In genomic region chr3:79628561-79629415, GRCm38 (mm10) we compare ENCODE assay signal across 8 mouse cellular contexts. TPM values are rescaled to one million over a fixed set of nuclear protein-coding genes. Genes with fewer than 3 reads are reported as not detected.
DNase-seq lines count a peak whose midpoint lies in the region; ATAC-seq and TF ChIP-seq lines count a peak whose summit lies in the region.

Gene 4930579G24Rik, plus strand, starts transcription at chr3:79629079.

- DNase-seq in 416B (ENCODE audit: low read depth) = peak; percentile 100
- peak; percentile 97 for DNase-seq in heart, adult 8-10 months (ENCODE audit: low spot score)
- peak; percentile 99 for DNase-seq in kidney, adult 9 months
- peak; percentile 99 for DNase-seq in limb, embryonic 14.5 days (ENCODE audit: low spot score)
- peak; percentile 100 for DNase-seq in midbrain, postnatal 0 days (ENCODE audit: low spot score)
- DNase-seq in spleen, postnatal 14 days (ENCODE audit: low spot score in 2 of 2) = peak; percentile 85 to 87

- TF ChIP-seq CTCF in bone marrow, adult 2 months (IDR thresholded peaks at IDR 0.05; ENCODE audit: control insufficient read depth, insufficient read depth, low read length) = no peak
- TF ChIP-seq CTCF in midbrain, postnatal 0 days (IDR thresholded peaks at IDR 0.05) = no peak

- TF ChIP-seq POLR2A in bone marrow, adult 2 months (IDR thresholded peaks at IDR 0.05; ENCODE audit: borderline replicate concordance, control insufficient read depth, low read depth, low read length) = peak; percentile 87
- peak; percentile 72; the same call in 1 of the 2 replicates for TF ChIP-seq POLR2A in limb, embryonic 14.5 days (IDR thresholded peaks at IDR 0.05; ENCODE audit: borderline replicate concordance, extremely low read depth, insufficient read depth, insufficient read length)

- H3K9me3 ChIP-seq in embryonic facial prominence, embryonic 15.5 days (replicated peaks) = 0 out of 2 replicates have a peak, but pooled peaks cover 5% of the 10 kb centered on the region
- 0 out of 2 replicates have a peak, but pooled peaks cover 2% of the 10 kb centered on the region for H3K9me3 ChIP-seq in limb, embryonic 14.5 days (ENCODE audit: control insufficient read depth, low read length)
- no peaks in the 10 kb centered on the region for H3K9me3 ChIP-seq in midbrain, postnatal 0 days (ENCODE audit: low read length)

- H3K4me2 ChIP-seq in embryonic facial prominence, embryonic 15.5 days (replicated peaks) = peak within 1 kb of the TSS; percentile 75
- H3K4me2 ChIP-seq in limb, embryonic 14.5 days (replicated peaks; ENCODE audit: low read depth, low read length, severe bottlenecking) = peak within 1 kb of the TSS; percentile 87
- H3K4me2 ChIP-seq in midbrain, postnatal 0 days (ENCODE audit: low read depth, low read length, poor library complexity, severe bottlenecking) = peak within 1 kb of the TSS; percentile 78

- WGBS in bone marrow, adult 2 months = under 1% methylated on average over 60 of the region's 60 CpGs
- WGBS in embryonic facial prominence, embryonic 15.5 days = under 1% methylated on average over 60 of the region's 60 CpGs
- WGBS in limb, embryonic 14.5 days = under 1% methylated on average over 58 of the region's 60 CpGs
- WGBS in midbrain, postnatal 0 days = under 1% methylated on average over 59 of the region's 60 CpGs

- H3K27ac ChIP-seq in bone marrow, adult 2 months (ENCODE audit: control insufficient read depth, insufficient read depth, low read depth, low read length, poor library complexity) = peak within 1 kb of the TSS; percentile 60
- peak within 1 kb of the TSS; percentile 90 for H3K27ac ChIP-seq in embryonic facial prominence, embryonic 15.5 days (replicated peaks)
- peak within 1 kb of the TSS; percentile 69 for H3K27ac ChIP-seq in limb, embryonic 14.5 days (replicated peaks; ENCODE audit: low read depth, low read length)
- peak within 1 kb of the TSS; percentile 63 for H3K27ac ChIP-seq in midbrain, postnatal 0 days (ENCODE audit: low read depth, low read length)

- ATAC-seq in embryonic facial prominence, embryonic 15.5 days (ENCODE audit: insufficient number of reproducible peaks, low FRiP score, low TSS enrichment, low read depth) = peak; percentile 99
- peak; percentile 99 for ATAC-seq in limb, embryonic 14.5 days (ENCODE audit: low FRiP score, low read depth)
- peak; percentile 99 for ATAC-seq in midbrain, postnatal 0 days (ENCODE audit: low FRiP score)

- H3K36me3 ChIP-seq in embryonic facial prominence, embryonic 15.5 days = peaks cover 23% of the 10 kb centered on the region
- peaks cover 20% of the 10 kb centered on the region for H3K36me3 ChIP-seq in limb, embryonic 14.5 days (ENCODE audit: control insufficient read depth, insufficient read depth, low read length)
- no peaks in the 10 kb centered on the region for H3K36me3 ChIP-seq in midbrain, postnatal 0 days (ENCODE audit: insufficient read depth, low read length)

- peak within 1 kb of the TSS; percentile 70 for H3K9ac ChIP-seq in embryonic facial prominence, embryonic 15.5 days
- H3K9ac ChIP-seq in limb, embryonic 14.5 days (ENCODE audit: low read depth, low read length, severe bottlenecking) = peak within 1 kb of the TSS; percentile 70
- H3K9ac ChIP-seq in midbrain, postnatal 0 days (replicated peaks; ENCODE audit: low read length, poor library complexity, severe bottlenecking) = peak within 1 kb of the TSS; percentile 63

- no peaks in the 10 kb centered on the region for H3K27me3 ChIP-seq in embryonic facial prominence, embryonic 15.5 days
- H3K27me3 ChIP-seq in limb, embryonic 14.5 days (ENCODE audit: control insufficient read depth, insufficient read depth, low read length) = no peaks in the 10 kb centered on the region
- H3K27me3 ChIP-seq in midbrain, postnatal 0 days (ENCODE audit: insufficient read depth, low read length) = no peaks in the 10 kb centered on the region

- H3K4me1 ChIP-seq in bone marrow, adult 2 months (ENCODE audit: control insufficient read depth, insufficient read depth, low read length) = no peaks in the 10 kb centered on the region
- H3K4me1 ChIP-seq in embryonic facial prominence, embryonic 15.5 days = peaks cover 8% of the 10 kb centered on the region; the same call in 1 of the 2 replicates
- H3K4me1 ChIP-seq in limb, embryonic 14.5 days (ENCODE audit: control insufficient read depth, insufficient read depth, low read length) = no peaks in the 10 kb centered on the region; the same call in 1 of the 2 replicates
- H3K4me1 ChIP-seq in midbrain, postnatal 0 days (ENCODE audit: insufficient read depth, low read length) = no peaks in the 10 kb centered on the region

- peak within 1 kb of the TSS; percentile 89 for H3K4me3 ChIP-seq in bone marrow, adult 2 months (replicated peaks; ENCODE audit: control insufficient read depth, low read depth, low read length)
- H3K4me3 ChIP-seq in embryonic facial prominence, embryonic 15.5 days (replicated peaks) = peak within 1 kb of the TSS; percentile 79
- H3K4me3 ChIP-seq in limb, embryonic 14.5 days (replicated peaks; ENCODE audit: low read length) = peak within 1 kb of the TSS; percentile 76
- peak within 1 kb of the TSS; percentile 56 for H3K4me3 ChIP-seq in midbrain, postnatal 0 days (ENCODE audit: low read depth, low read length)

RNA-seq across cellular contexts. Expression of gene 4930579G24Rik, which starts in this region (rescaled TPM):
- 6.2 and 6.4 TPM in 2 replicates for polyA plus RNA-seq in bone marrow, adult 2 months (2011; ENCODE audit: insufficient read depth, insufficient read length, low replicate concordance, missing spikeins)
- 31.9 and 34.8 TPM in 2 replicates for polyA plus RNA-seq in embryonic facial prominence, embryonic 15.5 days (2015; fragmentation: Nextera tagmentation; extraction: Ambion mirVana)
- total RNA-seq in heart, adult 8-10 months (2022) = 1 to 10 TPM; 1.6 to 1.7 (median 1.6) TPM
- 15.7 and 18.7 TPM in 2 replicates for polyA plus RNA-seq in limb, embryonic 14.5 days (2012; rRNA removed)
- 24.7 and 26.8 TPM in 2 replicates for polyA plus RNA-seq in limb, embryonic 14.5 days (2014; fragmentation: Nextera tagmentation; extraction: Ambion mirVana)
- total RNA-seq in midbrain, postnatal 0 days (2014; rRNA removed) = 3.3 and 5.4 TPM in 2 replicates
- polyA plus RNA-seq in midbrain, postnatal 0 days (2015; fragmentation: Nextera tagmentation; extraction: Ambion mirVana) = 2.7 and 3.7 TPM in 2 replicates

Comparison
In these comparisons a context has a peak if more than half of its experiments do, and no peak if none do; other contexts are left out.
1. Peak in every context shown above with its lines: DNase-seq, ATAC-seq, H3K4me3 ChIP-seq and H3K27ac ChIP-seq.